Comparison of ENCODE assay signal across 8 mouse cellular contexts in the genomic region with DNA sequence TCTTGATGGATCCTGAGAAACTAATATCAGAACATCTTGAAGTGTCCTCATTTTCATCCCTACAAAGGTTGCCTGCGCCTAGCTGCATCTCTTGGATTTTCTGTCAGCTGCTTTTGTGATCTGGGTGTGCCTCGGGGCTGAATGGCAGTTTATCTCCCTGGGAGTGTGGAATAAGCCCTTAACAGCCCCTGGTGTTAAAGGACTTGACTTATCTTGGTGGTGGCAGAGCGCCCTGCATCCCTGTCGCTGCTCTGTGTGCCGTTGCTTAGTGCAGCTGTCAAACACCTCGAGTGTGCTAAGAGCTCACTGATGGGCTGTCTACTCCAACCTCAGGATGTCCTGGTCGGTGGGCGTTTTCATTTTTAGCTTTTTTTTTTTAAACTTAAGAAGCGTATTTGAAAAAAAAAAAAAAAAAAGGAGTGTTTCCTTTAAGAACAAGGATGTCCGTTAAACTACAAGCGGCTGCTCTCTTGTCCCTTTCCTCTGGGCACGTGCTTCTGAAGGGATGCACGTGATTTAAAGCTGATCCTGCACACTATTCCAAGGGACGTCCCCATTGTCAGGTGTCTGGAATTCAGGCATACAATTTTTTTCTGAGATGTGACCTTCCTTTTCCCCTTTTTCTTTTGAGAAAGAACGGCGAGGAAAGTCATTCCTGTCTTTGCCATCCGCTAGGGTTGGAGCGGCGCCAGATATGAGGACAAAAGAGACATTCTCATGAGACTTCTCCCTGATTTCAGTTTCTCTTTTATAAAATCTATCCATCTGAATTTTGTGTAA. TPM values are rescaled to one million over a fixed set of nuclear protein-coding genes. Genes with fewer than 3 reads are reported as not detected.
A peak's percentile ranks its signal among the peaks of the same experiment; 100 is the strongest.
DNase-seq lines count a peak whose midpoint lies in the region; ATAC-seq and TF ChIP-seq lines count a peak whose summit lies in the region.
"Had no signal": no experiment of that assay in that cellular context is flagged by ENCODE, and none has a peak within 500 bp of the region (broad histone marks: within the 10 kb centered on the region; RNA-seq: fewer than 3 reads in every experiment).

No protein-coding gene starts in this region.

- no peaks in the 10 kb centered on the region for H3K36me3 ChIP-seq in heart, embryonic 12.5 days
- H3K36me3 ChIP-seq in lung, postnatal 0 days (ENCODE audit: insufficient read depth, low read length): no peaks in the 10 kb centered on the region

- intact Hi-C loops in left cerebral cortex, adult 2 months (cut with DNase I): no loop called here
- intact Hi-C loops in left cerebral cortex, postnatal 36 days (cut with DNase I): no loop called here

- 21% methylated on average over 19 of the region's 19 CpGs for WGBS in heart, embryonic 12.5 days
- 31% methylated on average over 19 of the region's 19 CpGs for WGBS in lung, postnatal 0 days

- peak overlapping the region; percentile 29 for H3K4me3 ChIP-seq in left cerebral cortex, adult 2 months
- no peak overlapping the region for H3K4me3 ChIP-seq in heart, embryonic 12.5 days
- peak overlapping the region; percentile 23 for H3K4me3 ChIP-seq in lung, postnatal 0 days (ENCODE audit: low read depth, low read length)
- H3K4me3 ChIP-seq: myocyte had no signal

- H3K27me3 ChIP-seq in heart, embryonic 12.5 days (replicated peaks): peaks cover 22% of the 10 kb centered on the region
- H3K27me3 ChIP-seq in lung, postnatal 0 days (replicated peaks; ENCODE audit: insufficient read depth, low read length): no peaks in the 10 kb centered on the region

- TF ChIP-seq CTCF in left cerebral cortex, adult 2 months (IDR thresholded peaks at IDR 0.05): peak; percentile 2
- TF ChIP-seq CTCF in brain, embryonic 14.5 days (IDR thresholded peaks at IDR 0.05; ENCODE audit: borderline replicate concordance, extremely low read depth, insufficient read depth, insufficient read length): no peak
- no peak for TF ChIP-seq CTCF in lung, postnatal 0 days (IDR thresholded peaks at IDR 0.05)

- H3K9me3 ChIP-seq in heart, embryonic 12.5 days (replicated peaks): no peaks in the 10 kb centered on the region
- no peaks in the 10 kb centered on the region for H3K9me3 ChIP-seq in lung, postnatal 0 days (ENCODE audit: low read length)

- ATAC-seq in heart, embryonic 12.5 days (ENCODE audit: insufficient number of reproducible peaks, low FRiP score): peak; percentile 75
- ATAC-seq in lung, postnatal 0 days: no peak

- H3K27ac ChIP-seq in left cerebral cortex, adult 2 months: no peak overlapping the region
- H3K27ac ChIP-seq in heart, embryonic 12.5 days (ENCODE audit: poor library complexity, severe bottlenecking): peak overlapping the region; percentile 36; the same call in 1 of the 2 replicates
- H3K27ac ChIP-seq in lung, postnatal 0 days (ENCODE audit: low read length): no peak overlapping the region

- no peak for TF ChIP-seq EP300 in lung, postnatal 0 days (IDR thresholded peaks at IDR 0.05)

- no peak for TF ChIP-seq POLR2A in brain, embryonic 14.5 days (IDR thresholded peaks at IDR 0.05; ENCODE audit: borderline replicate concordance, extremely low read depth, insufficient read depth, insufficient read length, poor library complexity, severe bottlenecking)

- H3K9ac ChIP-seq in heart, embryonic 12.5 days: no peak overlapping the region
- H3K9ac ChIP-seq in lung, postnatal 0 days (replicated peaks; ENCODE audit: low read depth): no peak overlapping the region

- H3K4me2 ChIP-seq in heart, embryonic 12.5 days: peak overlapping the region; percentile 48
- H3K4me2 ChIP-seq in lung, postnatal 0 days (replicated peaks; ENCODE audit: low read depth, low read length): peak overlapping the region; percentile 43; the same call in 1 of the 2 replicates

- no peak for DNase-seq in left cerebral cortex, adult 2 months (ENCODE audit: extremely low spot score in 1 of 2, low spot score in 2 of 2)
- DNase-seq in left cerebral cortex, postnatal 36 days (ENCODE audit: low spot score in 2 of 2): no peak
- DNase-seq in brain, embryonic 14.5 days (ENCODE audit: low read depth): peak; percentile 62
- no peak for DNase-seq in lung, postnatal 0 days (ENCODE audit: low spot score)
- DNase-seq in c-Kit-positive CD71-positive TER-119-positive erythroid progenitor cells, embryonic 14.5 days (ENCODE audit: low spot score): no peak
- DNase-seq in adipocyte (ENCODE audit: low spot score): no peak

- peaks cover 60% of the 10 kb centered on the region for H3K4me1 ChIP-seq in heart, embryonic 12.5 days (replicated peaks)
- no peaks in the 10 kb centered on the region for H3K4me1 ChIP-seq in lung, postnatal 0 days (ENCODE audit: insufficient read depth, low read depth, low read length)

RNA-seq across cellular contexts. Expression of a gene that starts 4.6 kb away (rescaled TPM):
- not detected for total RNA-seq in left cerebral cortex, adult 2 months (2021)
- total RNA-seq in left cerebral cortex, postnatal 36 days (2021): not detected
- not detected in 2 replicates for polyA plus RNA-seq in brain, embryonic 14.5 days (2012; rRNA removed)
- polyA plus RNA-seq in heart, embryonic 12.5 days (2016; fragmentation: Nextera tagmentation; extraction: Ambion mirVana): 6.7 and 7.3 TPM in 2 replicates
- polyA plus RNA-seq in lung, postnatal 0 days (2015; fragmentation: Nextera tagmentation; extraction: Ambion mirVana): not detected in 2 replicates
- polyA plus RNA-seq: myocyte had no signal

RNA-seq across cellular contexts. Expression of a gene that starts 35.5 kb away (rescaled TPM):
- total RNA-seq in left cerebral cortex, adult 2 months (2021): 1 to 10 TPM; 2.5 to 4.9 TPM
- 1 to 10 TPM; 2.9 to 3.6 TPM for total RNA-seq in left cerebral cortex, postnatal 36 days (2021)
- polyA plus RNA-seq in brain, embryonic 14.5 days (2012; rRNA removed): 0.16 and 0.40 TPM in 2 replicates
- 2.1 and 2.5 TPM in 2 replicates for polyA plus RNA-seq in heart, embryonic 12.5 days (2016; fragmentation: Nextera tagmentation; extraction: Ambion mirVana)
- 5.2 and 6.1 TPM in 2 replicates for polyA plus RNA-seq in lung, postnatal 0 days (2015; fragmentation: Nextera tagmentation; extraction: Ambion mirVana)
- polyA plus RNA-seq: myocyte had no signal

RNA-seq across cellular contexts. Expression of a gene that starts 51.1 kb away (rescaled TPM):
- not detected for total RNA-seq in left cerebral cortex, adult 2 months (2021)
- total RNA-seq in left cerebral cortex, postnatal 36 days (2021): not detected
- 0.09 TPM in 1 of 2 replicates, not detected in the other for polyA plus RNA-seq in brain, embryonic 14.5 days (2012; rRNA removed)
- not detected in 2 replicates for polyA plus RNA-seq in heart, embryonic 12.5 days (2016; fragmentation: Nextera tagmentation; extraction: Ambion mirVana)
- 0.20 TPM in 1 of 2 replicates, not detected in the other for polyA plus RNA-seq in lung, postnatal 0 days (2015; fragmentation: Nextera tagmentation; extraction: Ambion mirVana)
- polyA plus RNA-seq: myocyte had no signal
